Mouse (Mus musculus) heart, postnatal 36 days (tissue): ENCODE results near the gene Pcnx3. TPM values are rescaled to one million over a fixed set of nuclear protein-coding genes. Genes with fewer than 3 reads are reported as not detected.
A peak's percentile ranks its signal among the peaks of the same experiment; 100 is the strongest.
"Not testable (repeated sequence)": the region's sequence is repeated elsewhere in the genome, so short reads cannot be mapped to it uniquely, and the experiment has no call there.

Source experiments
- DNase-seq, 2 experiments: peaks; one replicate each; pipeline ENCODE4 v3.0.0; 2021 to 2022
- intact Hi-C: fragments of 180-260 bp; cut with DNase I; formaldehyde crosslinking; loops from one replicate; pipeline ENCODE4 v1.15.1; 2025
- total RNA-seq, 2 experiments: library from RNA; stranded (reverse); gene quantifications; 2 replicates each; pipeline ENCODE4 v1.2.3; 2021

Gene Pcnx3
- total RNA-seq, 2 experiments from 2014 or later: 15.7 to 16.8 TPM

DNA sequence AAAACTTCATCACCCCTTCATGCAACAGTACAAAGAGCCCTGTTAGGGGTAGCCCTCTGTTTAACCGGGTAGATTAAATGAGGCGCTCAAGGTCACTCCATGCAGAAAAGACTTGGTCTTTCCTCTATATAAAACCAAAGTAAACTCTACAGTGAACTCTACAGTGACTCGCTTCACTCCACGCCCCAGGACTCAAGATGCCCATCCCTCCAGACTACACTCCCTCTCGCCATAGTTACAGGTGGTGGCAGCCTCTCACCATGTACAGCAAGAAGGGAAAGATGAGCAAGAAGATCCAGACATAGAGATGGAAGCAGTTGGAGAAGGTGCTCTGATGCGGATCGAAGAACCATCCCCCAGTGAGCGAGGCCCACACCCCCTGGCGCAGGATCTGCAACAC lies 970 bp downstream of the Pcnx3 start:
- intact Hi-C loops: loop anchor here (2.0 kb wide), 2 partner anchors 51 to 79 kb away; partner anchors contain the start of gene Rela
- no peak for DNase-seq

DNA sequence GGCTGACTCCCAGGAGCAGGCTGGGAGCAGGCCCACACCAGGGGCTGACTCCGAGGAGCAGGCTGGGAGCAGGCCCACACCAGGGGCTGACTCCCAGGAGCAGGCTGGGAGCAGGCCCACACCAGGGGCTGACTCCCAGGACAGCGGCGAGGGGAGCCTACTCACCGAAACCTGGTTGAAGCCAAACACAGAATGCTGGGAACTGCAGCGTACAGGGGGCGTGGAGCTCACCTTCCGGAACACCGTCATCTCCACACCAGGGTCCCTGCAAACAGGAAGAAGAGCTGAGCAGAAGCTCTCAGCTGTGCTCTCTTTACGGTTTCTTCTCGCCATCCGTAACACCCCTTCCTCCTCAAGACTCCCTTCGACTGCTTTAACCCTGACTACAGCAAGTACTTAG lies 1.8 kb downstream of the Pcnx3 start:
- intact Hi-C loops: loop anchor here (2.0 kb wide), 1 partner anchor 78 kb away; no protein-coding TSS in a partner anchor
- DNase-seq: not testable (repeated sequence)

DNA sequence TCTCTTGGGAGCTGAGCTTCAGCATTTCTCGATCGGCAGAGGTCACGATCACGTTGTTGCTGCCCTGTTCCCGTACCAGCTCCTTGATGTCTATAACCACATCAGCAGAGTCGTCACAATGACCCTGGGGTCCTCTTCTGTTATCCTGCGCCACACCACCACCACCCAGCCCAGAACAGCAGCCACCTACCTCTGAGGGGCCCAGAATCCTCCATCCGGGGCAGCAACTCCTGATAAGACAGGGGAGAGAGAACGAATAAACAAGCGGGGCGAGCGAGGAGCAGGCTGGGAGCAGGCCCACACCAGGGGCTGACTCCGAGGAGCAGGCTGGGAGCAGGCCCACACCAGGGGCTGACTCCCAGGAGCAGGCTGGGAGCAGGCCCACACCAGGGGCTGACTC lies 2.3 kb downstream of the Pcnx3 start:
- intact Hi-C loops: loop anchor here (2.0 kb wide), 1 partner anchor 78 kb away; no protein-coding TSS in a partner anchor
- DNase-seq: no peak

DNA sequence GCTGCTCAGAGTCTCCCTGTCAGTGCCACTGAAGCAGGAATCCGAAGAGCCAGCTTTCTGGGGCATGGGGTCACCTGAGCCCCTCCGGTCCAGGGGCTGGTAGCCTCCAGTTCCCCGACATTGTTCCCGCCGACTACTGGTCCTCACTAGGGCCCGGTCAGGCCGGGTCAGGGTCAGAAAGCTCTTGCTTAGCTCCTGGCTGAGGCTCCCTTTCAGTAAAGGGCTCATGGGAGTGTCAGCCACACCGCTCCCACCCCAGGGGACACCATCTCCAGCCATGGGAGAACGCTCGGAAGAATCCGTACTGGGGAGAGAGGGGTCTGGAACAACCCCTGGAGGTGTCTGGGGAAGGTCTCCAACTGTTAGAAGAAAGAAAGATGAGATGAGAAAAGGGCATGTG lies 2.8 kb downstream of the Pcnx3 start:
- no peak for DNase-seq

DNA sequence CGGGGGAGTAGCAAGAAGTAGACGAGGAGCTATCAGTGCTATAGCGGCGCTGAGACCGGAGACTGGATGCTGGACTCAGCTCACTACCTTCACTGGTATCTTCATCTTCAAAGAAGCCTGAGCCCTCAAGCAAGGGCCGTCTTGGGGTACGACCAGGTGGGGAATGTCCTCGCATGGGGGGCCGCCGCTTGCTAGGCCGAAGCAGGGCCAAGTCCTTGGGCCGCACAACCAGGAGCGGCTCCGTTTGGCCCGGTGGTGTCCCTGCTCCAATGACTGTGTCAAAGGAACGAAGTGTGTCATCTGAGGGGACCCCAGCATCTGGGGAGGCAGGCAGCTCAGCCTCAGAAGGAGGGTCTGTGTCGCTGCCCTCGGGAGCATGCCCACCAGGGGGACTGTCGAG lies 3.3 kb downstream of the Pcnx3 start:
- intact Hi-C loops: no loop called here
- no peak for DNase-seq

More for the DNA sequence above, 2.8 kb downstream of the Pcnx3 start:
- intact Hi-C loops: loop anchor here (2.0 kb wide), 1 partner anchor 77 kb away; no protein-coding TSS in a partner anchor

DNA sequence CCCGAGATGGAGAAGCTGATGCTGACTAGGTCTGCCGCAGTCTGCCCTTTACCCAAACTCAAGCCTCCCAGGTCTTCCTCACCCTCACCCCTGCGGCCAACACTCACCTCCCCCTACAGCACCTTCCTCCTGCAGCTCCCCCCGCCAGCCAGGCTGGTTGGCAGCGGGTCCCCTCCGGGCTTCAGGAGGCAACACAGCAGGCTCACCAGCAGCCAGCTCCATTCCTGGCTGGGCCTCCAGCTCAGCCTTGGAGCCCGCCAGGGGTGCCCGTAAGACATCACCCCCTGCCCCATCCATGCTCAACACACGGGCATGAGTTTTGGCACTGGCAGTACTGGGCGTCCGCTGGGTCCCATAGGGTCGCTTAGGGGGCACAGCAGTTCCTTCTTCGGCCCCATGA lies 3.7 kb downstream of the Pcnx3 start:
- no peak for DNase-seq
- intact Hi-C loops: no loop called here

DNA sequence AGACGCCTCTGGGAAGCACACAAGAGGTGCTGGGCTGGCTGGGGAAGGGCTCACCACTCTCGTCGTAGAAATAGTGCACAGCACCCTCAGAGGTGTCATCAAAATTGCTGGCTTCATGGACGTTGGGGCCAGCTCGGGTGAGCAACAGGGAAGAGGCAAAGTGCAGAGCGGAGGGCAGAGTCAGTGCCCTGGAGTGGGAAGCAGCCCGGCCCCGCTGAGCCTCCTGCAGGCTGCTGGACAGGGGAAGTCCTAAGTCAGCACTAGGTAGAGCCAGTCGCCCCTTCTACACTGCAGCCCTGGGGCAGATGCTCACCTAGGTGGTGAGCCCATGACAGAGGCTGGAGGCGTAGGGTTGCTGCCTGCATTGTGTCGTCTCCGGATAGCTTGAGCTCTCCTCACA lies 4.5 kb downstream of the Pcnx3 start:
- DNase-seq: no peak
- intact Hi-C loops: no loop called here

DNA sequence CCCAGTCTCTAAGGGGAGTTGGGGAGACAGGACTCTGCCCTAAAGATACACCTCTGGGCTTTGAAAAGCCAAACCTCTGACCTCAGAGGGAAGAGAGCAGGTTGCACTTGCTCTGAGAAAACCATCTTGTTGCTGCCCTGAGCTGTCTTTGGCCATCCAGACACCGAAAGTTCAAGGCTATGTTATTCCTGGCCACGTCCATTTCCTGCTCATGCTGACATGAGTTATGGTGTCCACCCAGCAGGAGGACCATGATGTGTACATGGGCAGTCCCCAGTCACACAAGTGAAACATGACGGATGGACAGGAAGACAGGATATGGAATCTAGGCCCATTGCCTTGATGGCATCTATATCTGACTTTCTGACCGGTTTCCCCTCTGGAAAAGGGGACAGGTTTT lies 8.3 kb downstream of the Pcnx3 start:
- intact Hi-C loops: no loop called here
- no peak for DNase-seq

DNA sequence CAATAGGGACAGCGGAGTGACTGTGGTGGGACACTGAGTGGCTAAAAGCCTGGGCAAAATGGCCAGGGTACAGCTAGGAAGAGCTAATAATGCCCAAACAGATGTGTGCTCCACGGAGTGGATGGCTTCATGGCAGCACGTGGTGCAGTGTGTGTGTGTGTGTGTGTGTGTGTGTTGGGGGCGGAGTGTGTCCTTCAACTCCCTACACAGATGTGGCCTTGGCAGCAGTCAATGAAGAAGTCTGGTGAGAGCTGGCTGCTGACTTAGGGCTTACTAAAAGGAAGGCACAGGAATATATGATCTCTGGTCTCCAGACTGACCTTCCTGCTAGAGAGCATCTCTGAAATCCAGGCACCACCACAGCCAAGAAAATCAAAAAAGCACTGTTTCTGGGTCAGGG lies 20.3 kb downstream of the Pcnx3 start:
- intact Hi-C loops: no loop called here
- DNase-seq: no peak

DNA sequence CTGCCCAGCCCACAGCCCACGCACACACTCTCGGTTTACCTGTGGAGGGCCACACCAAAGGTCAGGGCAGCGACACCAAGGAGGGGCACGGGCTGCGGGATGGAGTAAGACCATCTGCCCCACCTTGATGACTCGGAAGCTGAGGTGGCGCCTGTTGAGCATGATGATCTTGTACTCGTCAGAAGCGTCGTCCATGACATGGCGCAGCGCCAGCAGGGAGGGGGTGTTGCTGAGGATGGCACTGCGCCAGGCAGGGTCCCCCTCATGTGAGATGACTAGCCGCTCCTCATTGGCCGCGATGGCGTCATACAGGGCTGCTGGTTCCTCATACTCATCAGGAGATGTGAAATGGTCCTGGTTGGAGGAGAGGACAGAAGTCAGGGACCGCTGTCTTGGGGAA lies 22.3 kb downstream of the Pcnx3 start:
- intact Hi-C loops: no loop called here
- no peak for DNase-seq

DNA sequence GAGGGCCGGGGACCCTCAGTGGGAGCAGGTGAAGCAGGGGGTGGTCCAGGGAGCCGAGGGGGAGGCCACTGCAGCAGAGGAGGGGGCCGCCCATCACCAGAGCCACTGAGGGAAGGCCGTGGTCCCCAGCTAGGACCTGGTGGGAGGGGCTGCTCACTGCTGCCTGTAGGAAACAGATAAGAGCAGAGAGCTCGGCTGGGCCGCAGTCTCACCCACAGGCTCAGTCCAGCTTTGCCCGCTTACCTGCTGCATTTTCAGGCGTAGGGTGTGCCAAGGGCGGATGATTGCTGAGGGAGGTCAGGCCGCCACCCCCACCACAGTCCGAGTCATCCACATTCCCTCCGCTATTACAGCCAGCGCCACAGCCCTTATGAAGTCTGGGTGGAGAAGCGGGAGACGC lies 23.2 kb downstream of the Pcnx3 start:
- intact Hi-C loops: no loop called here
- no peak for DNase-seq

DNA sequence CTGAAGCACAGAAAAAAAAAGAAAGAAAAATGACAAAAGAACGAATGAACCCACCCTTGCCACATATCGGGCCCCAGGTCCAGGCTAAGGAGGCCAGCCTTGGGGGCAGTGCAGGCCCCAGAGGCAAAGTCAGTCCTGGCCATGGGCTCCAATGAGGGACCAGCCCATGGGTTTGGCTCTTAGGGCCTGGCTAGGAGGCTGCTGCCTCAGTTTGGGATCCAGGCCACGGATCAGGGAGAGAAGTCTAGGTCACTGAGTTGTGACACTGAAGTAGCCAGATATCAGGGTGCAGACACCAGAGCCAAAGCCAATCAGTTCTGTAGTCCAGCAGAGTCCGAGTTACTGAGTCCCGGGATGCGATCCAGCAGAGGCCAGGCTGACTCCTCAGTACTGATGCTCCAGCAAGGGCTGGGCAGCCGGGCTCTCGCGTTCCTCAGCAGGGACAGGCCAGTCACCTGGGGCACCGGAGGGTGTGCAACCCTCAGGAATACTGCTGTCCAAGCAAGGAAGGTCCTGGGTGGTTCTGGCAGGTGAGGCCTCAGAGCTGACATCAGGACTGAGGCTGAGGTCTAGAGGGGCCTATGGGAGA lies 23.9 kb downstream of the Pcnx3 start:
- intact Hi-C loops: no loop called here
- no peak for DNase-seq

DNA sequence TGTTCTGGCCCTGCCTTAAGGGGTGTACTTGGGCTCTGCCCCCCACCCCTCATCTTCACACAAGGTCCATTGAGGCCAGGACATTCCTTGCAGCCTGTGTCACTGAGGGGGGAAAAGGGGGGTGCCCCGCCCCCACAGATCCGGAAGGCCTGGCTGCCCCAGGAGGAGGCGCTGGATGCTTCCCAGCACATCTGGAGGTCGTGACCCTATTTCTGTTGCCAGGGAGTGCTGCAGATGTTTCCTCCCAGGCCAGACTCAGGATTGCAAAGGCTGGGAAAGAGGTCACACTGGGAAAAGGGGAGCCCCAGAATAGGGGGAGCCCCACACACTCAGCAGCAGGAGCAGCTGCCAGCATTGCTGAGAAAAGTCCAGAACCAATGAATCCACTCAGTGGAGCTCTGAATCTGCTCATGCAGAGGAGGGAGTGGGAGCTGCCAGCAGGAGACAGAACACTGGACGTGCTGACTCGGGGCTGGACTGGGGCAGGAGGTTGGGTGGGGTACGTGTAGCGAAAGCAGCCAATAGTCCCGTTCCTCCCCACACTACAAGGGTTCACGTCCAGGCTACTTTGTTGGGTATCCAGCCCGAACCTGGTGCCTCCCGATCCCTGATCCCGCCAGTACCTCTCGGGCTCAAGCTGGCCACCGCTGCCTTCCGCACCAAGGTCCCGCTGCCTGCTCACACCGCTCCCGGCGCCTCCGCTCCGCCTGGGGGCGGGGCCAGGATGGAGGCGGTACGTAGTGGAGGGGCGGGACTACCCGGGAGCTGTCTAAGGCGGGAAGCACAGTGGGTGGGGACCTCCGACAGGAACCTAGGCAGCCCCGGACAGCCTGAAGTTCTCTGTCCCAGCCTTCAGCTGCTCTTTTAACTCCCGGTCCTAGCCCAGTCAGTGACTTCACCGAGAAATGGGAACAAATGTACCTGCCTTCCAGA lies 25.5 kb downstream of the Pcnx3 start, which contains the start of gene Sipa1:
Gene Sipa1, minus strand, starts transcription at position 727 of the 933 bp plus-strand sequence.
- peak; percentile 95 to 97 for DNase-seq
- intact Hi-C loops: no loop called here

DNA sequence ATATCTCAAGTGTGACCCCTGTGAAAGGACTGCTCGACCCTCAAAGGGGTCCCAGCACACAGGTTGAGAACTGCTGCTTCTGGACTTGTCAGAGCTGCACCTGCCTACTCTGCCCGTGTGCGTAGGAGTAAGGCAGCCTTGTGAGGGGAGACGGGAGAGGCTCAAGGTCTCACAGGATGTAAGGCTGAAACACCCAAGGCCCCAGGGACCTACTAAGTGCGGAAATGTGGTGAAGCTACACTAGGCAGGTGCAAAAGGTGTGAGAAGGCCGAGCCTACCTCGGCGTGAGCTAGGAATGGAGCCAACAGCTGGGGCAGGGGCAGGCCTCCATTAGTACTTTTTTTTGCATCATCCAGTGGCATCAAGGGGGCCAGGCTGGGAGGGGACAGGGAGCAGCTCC lies 26.4 kb downstream of the Pcnx3 start:
- intact Hi-C loops: no loop called here
- DNase-seq: no peak

DNA sequence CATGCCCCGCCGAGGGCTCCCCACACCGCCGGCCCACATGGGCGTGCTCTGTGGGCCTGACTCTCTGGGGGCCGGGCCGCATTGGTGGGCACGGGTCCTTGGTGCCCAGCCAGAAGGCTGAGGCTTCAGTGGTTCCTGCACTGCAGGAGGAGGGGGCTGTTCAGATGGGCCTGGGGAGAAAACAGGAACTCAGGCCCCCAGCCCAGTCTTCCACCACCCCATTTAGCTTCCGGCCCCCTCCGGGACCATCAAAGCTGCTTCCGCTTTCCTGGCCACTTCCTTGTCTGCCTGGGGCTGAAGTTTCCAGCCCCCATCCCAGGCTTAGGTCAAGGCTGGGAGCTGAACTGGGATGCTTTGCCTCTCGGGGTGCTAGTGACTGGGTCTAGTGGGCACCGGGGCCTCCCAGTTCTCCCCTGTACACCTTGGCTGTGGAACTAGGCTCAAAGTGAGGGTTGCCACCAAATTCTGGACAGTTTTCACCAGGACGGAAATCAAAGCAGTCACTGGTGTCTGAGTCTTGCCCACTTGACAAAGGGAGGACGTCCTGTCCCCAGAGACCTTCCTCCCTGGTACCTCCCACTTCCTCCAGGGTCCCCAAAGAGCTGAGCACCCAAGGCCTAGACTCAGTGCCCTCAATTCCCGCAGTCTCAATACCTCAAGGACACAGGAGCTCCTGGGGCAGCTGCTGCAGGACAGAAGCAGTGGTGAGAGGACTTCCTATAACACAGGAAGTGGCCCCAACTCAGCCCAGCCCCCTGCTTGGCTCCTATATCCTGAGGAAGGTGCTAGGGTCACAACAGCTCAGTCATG lies 27.6 kb downstream of the Pcnx3 start:
- intact Hi-C loops: loop anchor here (2.0 kb wide), 2 partner anchors 20 to 50 kb away; partner anchors contain the start of gene Kat5
- DNase-seq: peak; percentile 54 to 69

DNA sequence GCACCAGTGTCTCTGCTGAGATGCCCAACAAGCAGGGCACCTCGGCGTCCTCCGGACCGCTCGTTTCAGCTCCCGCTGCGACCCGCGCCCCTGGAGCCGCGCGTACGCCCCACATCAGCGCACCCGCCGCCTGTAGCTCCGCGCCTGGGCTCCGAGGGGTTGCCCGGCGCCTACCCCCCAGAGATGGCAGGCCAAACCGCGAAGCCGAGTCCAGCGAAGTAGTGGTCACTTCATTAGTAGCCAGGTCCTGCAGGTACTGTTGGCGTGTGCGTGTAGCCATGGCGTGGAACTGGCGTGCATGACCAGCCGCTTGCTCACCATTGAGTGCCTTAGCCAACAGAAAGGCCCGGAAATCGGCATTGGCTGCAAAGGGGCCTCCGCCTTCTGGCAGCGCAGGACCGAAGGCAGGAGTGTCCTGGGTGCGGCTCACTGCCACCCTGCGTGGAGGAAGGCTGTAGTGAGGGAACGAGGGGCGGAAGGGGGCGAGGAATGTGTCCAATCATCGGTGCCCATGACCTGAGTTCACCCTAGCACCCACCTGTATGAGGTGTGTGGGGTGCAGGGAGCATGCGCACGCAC lies 33.9 kb downstream of the Pcnx3 start:
- DNase-seq: no peak
- intact Hi-C loops: no loop called here

DNA sequence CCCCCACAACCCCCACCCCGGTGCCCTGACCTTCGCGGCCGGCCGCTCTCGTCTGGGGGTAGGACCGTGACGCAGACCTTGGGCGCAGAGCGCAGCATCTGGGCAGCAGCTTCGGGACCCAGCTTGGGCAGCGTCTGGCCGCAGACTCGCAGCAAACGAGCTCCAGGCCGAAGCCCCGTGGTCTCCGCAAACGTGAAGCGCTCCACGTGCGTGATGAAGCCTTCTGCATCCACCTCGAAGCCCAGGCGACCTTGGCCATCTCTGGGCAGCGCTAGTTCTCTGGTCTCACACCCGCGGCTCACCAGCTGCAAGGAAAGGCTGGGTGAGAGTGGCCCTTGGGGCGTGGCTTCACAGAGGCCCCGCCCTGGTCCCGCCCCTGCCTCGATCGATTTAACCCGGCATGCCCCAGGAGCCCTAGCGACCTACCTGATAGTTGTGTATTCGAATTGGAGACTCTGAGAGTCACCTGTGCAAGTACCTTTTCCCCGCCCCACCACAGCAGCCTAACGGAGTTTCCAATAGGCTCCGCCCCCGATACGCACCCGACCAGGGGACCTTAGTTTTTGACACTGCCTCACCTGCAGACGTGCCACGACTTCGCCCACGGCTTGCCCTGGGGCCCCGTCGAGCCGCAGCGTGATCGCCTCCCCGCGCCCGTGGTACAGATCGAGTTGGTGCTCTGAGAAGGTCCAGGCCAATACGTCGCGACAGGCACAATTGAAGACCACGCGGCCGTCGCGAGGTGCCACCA lies 34.6 kb downstream of the Pcnx3 start:
- intact Hi-C loops: no loop called here
- DNase-seq: peak in 1 of 2 experiments; percentile 1

DNA sequence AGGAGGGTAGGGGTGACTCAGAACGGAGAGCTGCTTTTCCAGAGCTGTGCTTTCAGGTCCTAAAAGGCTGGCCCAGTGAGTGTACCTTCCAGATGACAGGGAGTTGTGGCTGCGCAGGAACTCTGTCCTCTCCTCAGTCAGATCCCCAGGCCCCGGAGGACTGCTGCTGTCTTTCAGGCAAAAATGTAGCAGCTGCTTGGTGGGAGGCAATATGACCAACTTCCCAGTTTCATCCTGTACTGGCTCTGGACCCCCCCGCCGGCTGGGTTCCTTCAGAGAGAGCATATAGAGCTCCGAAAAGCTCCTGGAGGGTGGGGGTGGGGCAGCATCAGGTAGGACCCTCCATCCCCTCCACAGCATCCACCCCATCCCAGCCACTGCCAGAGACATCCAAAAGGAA lies 36.1 kb downstream of the Pcnx3 start:
- peak in 1 of 2 experiments; percentile 1 for DNase-seq
- intact Hi-C loops: no loop called here

DNA sequence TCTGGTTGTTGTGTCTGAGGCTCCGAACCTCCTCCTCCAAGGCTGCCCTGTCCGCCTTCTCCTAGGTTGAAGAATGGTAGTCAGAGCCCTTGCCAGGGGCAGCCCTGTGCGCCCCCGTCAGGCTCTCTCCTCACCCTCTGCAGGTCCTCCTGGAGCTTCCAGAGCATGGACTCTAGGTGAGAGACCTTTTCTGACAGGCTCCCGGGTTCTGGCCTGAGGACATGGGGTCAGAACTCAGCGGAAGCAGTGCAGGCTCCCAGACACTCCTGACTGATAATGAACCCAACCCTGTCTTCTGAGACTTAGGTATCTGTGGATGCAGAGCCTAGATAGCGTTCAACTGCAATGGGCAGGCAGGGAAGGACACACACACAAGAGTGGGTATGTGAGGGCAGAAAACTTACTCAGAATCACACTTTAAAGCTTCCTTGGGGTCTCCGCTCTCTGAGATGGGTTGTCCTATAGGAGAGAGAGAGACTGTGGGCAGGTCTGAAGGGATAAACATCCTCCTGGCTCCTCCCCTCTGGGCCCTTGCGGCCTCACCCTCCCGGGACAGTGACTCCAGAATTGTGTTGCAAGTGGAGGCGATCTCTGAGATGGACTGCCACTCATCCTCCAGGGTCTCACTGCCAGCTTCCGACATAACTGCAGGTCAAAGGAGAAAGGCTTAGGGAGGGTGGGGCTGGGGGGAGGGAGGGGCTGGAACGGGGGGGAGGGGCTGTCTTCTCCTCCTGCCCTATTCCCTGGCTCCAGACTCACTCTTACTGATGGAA lies 37.0 kb downstream of the Pcnx3 start:
- DNase-seq: no peak
- intact Hi-C loops: no loop called here
